Mouse (Mus musculus): ENCODE measurements around the gene Arl5c. TPM values are rescaled to one million over a fixed set of nuclear protein-coding genes. Genes with fewer than 3 reads are reported as not detected.

Arl5c gene
- polyA plus RNA-seq, 1 experiment from 2014 or later: 8.4 TPM

GRCm38 (mm10) chr11:98031443-98031770 lies 35.4 kb upstream of the Arl5c start:
- Histone ChIP-seq H3K27ac (ENCODE audit: low read length) (no peak overlapping the region), H3K27me3 (ENCODE audit: control insufficient read depth, insufficient read depth, low read depth, low read length) (no peaks in the 10 kb centered on the region), H3K9me3 (replicated peaks; ENCODE audit: control insufficient read depth, low read length, poor library complexity, severe bottlenecking) (no peaks in the 10 kb centered on the region), H3K4me3 (ENCODE audit: low read depth, low read length) (no peak overlapping the region), H3K4me1 (ENCODE audit: control insufficient read depth, insufficient read depth, low read length) (peaks cover 27% of the 10 kb centered on the region), H3K36me3 (ENCODE audit: control insufficient read depth, insufficient read depth, low read length) (peaks cover 23% of the 10 kb centered on the region), H3K4me2 (ENCODE audit: low read length) (no peak overlapping the region), H3K9ac (ENCODE audit: low read depth, low read length) (no peak overlapping the region)
- 0 out of 2 replicates have a peak, but pooled peaks have one; percentile 30 for ATAC-seq
- WGBS: 2% methylated on average over 5 of the region's 5 CpGs

GRCm38 (mm10) chr11:98030701-98031442 lies 34.9 kb upstream of the Arl5c start:
- H3K9me3 ChIP-seq (replicated peaks; ENCODE audit: control insufficient read depth, low read length, poor library complexity, severe bottlenecking): no peaks in the 10 kb centered on the region
- H3K4me1 ChIP-seq (ENCODE audit: control insufficient read depth, insufficient read depth, low read length): peaks cover 25% of the 10 kb centered on the region
- ATAC-seq: no peak
- WGBS: 55% methylated on average over 5 of the region's 5 CpGs
- no peak overlapping the region for H3K4me3 ChIP-seq (ENCODE audit: low read depth, low read length)
- H3K4me2 ChIP-seq (ENCODE audit: low read length): no peak overlapping the region
- H3K27me3 ChIP-seq (ENCODE audit: control insufficient read depth, insufficient read depth, low read depth, low read length): no peaks in the 10 kb centered on the region
- H3K36me3 ChIP-seq (ENCODE audit: control insufficient read depth, insufficient read depth, low read length): peaks cover 23% of the 10 kb centered on the region
- no peak overlapping the region for H3K27ac ChIP-seq (ENCODE audit: low read length)
- H3K9ac ChIP-seq (ENCODE audit: low read depth, low read length): no peak overlapping the region

- Histone ChIP-seq H3K36me3 (ENCODE audit: control insufficient read depth, insufficient read depth, low read length) (peaks cover 23% of the 10 kb centered on the region), H3K9me3 (replicated peaks; ENCODE audit: control insufficient read depth, low read length, poor library complexity, severe bottlenecking) (no peaks in the 10 kb centered on the region), H3K27ac (ENCODE audit: low read length) (no peak overlapping the region), H3K4me3 (ENCODE audit: low read depth, low read length) (peak overlapping the region; percentile 83), H3K27me3 (ENCODE audit: control insufficient read depth, insufficient read depth, low read depth, low read length) (no peaks in the 10 kb centered on the region), H3K9ac (ENCODE audit: low read depth, low read length) (peak overlapping the region; percentile 98), H3K4me2 (ENCODE audit: low read length) (peak overlapping the region; percentile 71), H3K4me1 (ENCODE audit: control insufficient read depth, insufficient read depth, low read length) (peaks cover 26% of the 10 kb centered on the region)
- WGBS: 18% methylated on average over 7 of the region's 7 CpGs
- no peak for ATAC-seq
Measured at GRCm38 (mm10) chr11:98027785-98028184, 31.8 kb upstream of the Arl5c start.

GRCm38 (mm10) chr11:98027297-98027688 lies 31.3 kb upstream of the Arl5c start:
- peaks cover 23% of the 10 kb centered on the region for H3K36me3 ChIP-seq (ENCODE audit: control insufficient read depth, insufficient read depth, low read length)
- H3K27ac ChIP-seq (ENCODE audit: low read length): peak overlapping the region; percentile 85
- peak overlapping the region; percentile 71 for H3K4me2 ChIP-seq (ENCODE audit: low read length)
- H3K4me3 ChIP-seq (ENCODE audit: low read depth, low read length): peak overlapping the region; percentile 83
- peaks cover 26% of the 10 kb centered on the region for H3K4me1 ChIP-seq (ENCODE audit: control insufficient read depth, insufficient read depth, low read length)
- no peaks in the 10 kb centered on the region for H3K9me3 ChIP-seq (replicated peaks; ENCODE audit: control insufficient read depth, low read length, poor library complexity, severe bottlenecking)
- peak overlapping the region; percentile 98 for H3K9ac ChIP-seq (ENCODE audit: low read depth, low read length)
- ATAC-seq: no peak
- WGBS: 0% methylated on average over 18 of the region's 18 CpGs
- H3K27me3 ChIP-seq (ENCODE audit: control insufficient read depth, insufficient read depth, low read depth, low read length): no peaks in the 10 kb centered on the region

GRCm38 (mm10) chr11:98026570-98027296 lies 30.8 kb upstream of the Arl5c start, which contains the start of gene Rpl19:
Rpl19 (plus strand) TSS chr11:98026710.
- under 1% methylated on average over 57 of the region's 69 CpGs for WGBS
- peak within 1 kb of the TSS; percentile 85 for H3K27ac ChIP-seq (ENCODE audit: low read length)
- H3K36me3 ChIP-seq (ENCODE audit: control insufficient read depth, insufficient read depth, low read length): peaks cover 23% of the 10 kb centered on the region
- H3K9me3 ChIP-seq (replicated peaks; ENCODE audit: control insufficient read depth, low read length, poor library complexity, severe bottlenecking): no peaks in the 10 kb centered on the region
- H3K4me3 ChIP-seq (ENCODE audit: low read depth, low read length): peak within 1 kb of the TSS; percentile 83
- no peaks in the 10 kb centered on the region for H3K27me3 ChIP-seq (ENCODE audit: control insufficient read depth, insufficient read depth, low read depth, low read length)
- peaks cover 26% of the 10 kb centered on the region for H3K4me1 ChIP-seq (ENCODE audit: control insufficient read depth, insufficient read depth, low read length)
- peak within 1 kb of the TSS; percentile 71 for H3K4me2 ChIP-seq (ENCODE audit: low read length)
- H3K9ac ChIP-seq (ENCODE audit: low read depth, low read length): peak within 1 kb of the TSS; percentile 98
- peak; percentile 54 for ATAC-seq

- ATAC-seq: no peak
- 5% methylated on average over 15 of the region's 15 CpGs for WGBS
- Histone ChIP-seq H3K9me3 (replicated peaks; ENCODE audit: control insufficient read depth, low read length, poor library complexity, severe bottlenecking) (no peaks in the 10 kb centered on the region), H3K27me3 (ENCODE audit: control insufficient read depth, insufficient read depth, low read depth, low read length) (no peaks in the 10 kb centered on the region), H3K36me3 (ENCODE audit: control insufficient read depth, insufficient read depth, low read length) (peaks cover 21% of the 10 kb centered on the region), H3K4me1 (ENCODE audit: control insufficient read depth, insufficient read depth, low read length) (peaks cover 29% of the 10 kb centered on the region), H3K4me2 (ENCODE audit: low read length) (peak overlapping the region; percentile 71), H3K27ac (ENCODE audit: low read length) (peak overlapping the region; percentile 85), H3K4me3 (ENCODE audit: low read depth, low read length) (peak overlapping the region; percentile 83), H3K9ac (ENCODE audit: low read depth, low read length) (peak overlapping the region; percentile 98)
Measured at GRCm38 (mm10) chr11:98026248-98026569, 30.2 kb upstream of the Arl5c start.

- H3K4me3 ChIP-seq (ENCODE audit: low read depth, low read length): no peak overlapping the region
- no peak overlapping the region for H3K9ac ChIP-seq (ENCODE audit: low read depth, low read length)
- H3K36me3 ChIP-seq (ENCODE audit: control insufficient read depth, insufficient read depth, low read length): peaks cover 10% of the 10 kb centered on the region
- H3K27ac ChIP-seq (ENCODE audit: low read length): no peak overlapping the region
- peaks cover 45% of the 10 kb centered on the region for H3K4me1 ChIP-seq (ENCODE audit: control insufficient read depth, insufficient read depth, low read length)
- no peaks in the 10 kb centered on the region for H3K9me3 ChIP-seq (replicated peaks; ENCODE audit: control insufficient read depth, low read length, poor library complexity, severe bottlenecking)
- no peak overlapping the region for H3K4me2 ChIP-seq (ENCODE audit: low read length)
- WGBS: 93% methylated on average over 3 of the region's 3 CpGs
- H3K27me3 ChIP-seq (ENCODE audit: control insufficient read depth, insufficient read depth, low read depth, low read length): no peaks in the 10 kb centered on the region
- ATAC-seq: no peak
Measured at GRCm38 (mm10) chr11:98024516-98024915, 28.5 kb upstream of the Arl5c start.

- Histone ChIP-seq H3K27ac (ENCODE audit: low read length) (peak within 1 kb of the TSS; percentile 95), H3K4me1 (ENCODE audit: control insufficient read depth, insufficient read depth, low read length) (peaks cover 50% of the 10 kb centered on the region), H3K9me3 (replicated peaks; ENCODE audit: control insufficient read depth, low read length, poor library complexity, severe bottlenecking) (no peaks in the 10 kb centered on the region), H3K36me3 (ENCODE audit: control insufficient read depth, insufficient read depth, low read length) (peaks cover 4% of the 10 kb centered on the region), H3K27me3 (ENCODE audit: control insufficient read depth, insufficient read depth, low read depth, low read length) (no peaks in the 10 kb centered on the region), H3K4me3 (ENCODE audit: low read depth, low read length) (peak within 1 kb of the TSS; percentile 80), H3K9ac (ENCODE audit: low read depth, low read length) (peak within 1 kb of the TSS; percentile 95), H3K4me2 (ENCODE audit: low read length) (peak within 1 kb of the TSS; percentile 81)
- peak; percentile 41 for ATAC-seq
- 2% methylated on average over 38 of the region's 52 CpGs for WGBS
Measured at GRCm38 (mm10) chr11:98022555-98023371, 26.8 kb upstream of the Arl5c start, which contains the start of gene Cacnb1. Cacnb1 (minus strand) TSS chr11:98023034.
